Mouse (Mus musculus) embryonic facial prominence, embryonic 10.5 days (tissue): ENCODE measurements around the gene Eef2k. TPM values are rescaled to one million over a fixed set of nuclear protein-coding genes. Genes with fewer than 3 reads are reported as not detected.

Experiments
- DNase-seq: peaks from one replicate; pipeline ENCODE4 v3.0.0-alpha.2; 2017; ENCODE audit warnings: low spot score
- H3K27ac ChIP-seq: fragments of 300-500 bp; sonication (generic); replicated peaks from 2 replicates; pipeline ENCODE4 v1.5.1; 2016; ENCODE audit warnings: mild to moderate bottlenecking
- H3K27me3 ChIP-seq: fragments of 300-500 bp; sonication (generic); replicated peaks from 2 replicates; pipeline ENCODE4 v1.6.1; 2016; ENCODE audit warnings: low read depth, mild to moderate bottlenecking; ENCODE audit not compliant: poor library complexity, severe bottlenecking
- H3K36me3 ChIP-seq: fragments of 300-500 bp; sonication (generic); replicated peaks from 2 replicates; pipeline ENCODE4 v1.6.1; 2016; ENCODE audit warnings: mild to moderate bottlenecking, moderate library complexity
- H3K4me1 ChIP-seq: fragments of 300-500 bp; sonication (generic); 2 replicates; pipeline ENCODE4 v1.6.1; 2016
- H3K4me3 ChIP-seq: fragments of 300-500 bp; sonication (generic); 2 replicates; pipeline ENCODE4 v1.5.1; 2016; ENCODE audit warnings: mild to moderate bottlenecking, moderate library complexity
- H3K9me3 ChIP-seq: fragments of 300-500 bp; sonication (generic); 2 replicates; pipeline ENCODE4 v1.6.1; 2016; ENCODE audit warnings: mild to moderate bottlenecking
- WGBS: fragments of 180-500 bp; shearing (Covaris S2); methylation state at CpG from one replicate; pipeline ENCODE4 v1.1.7; 2016; 5-methylcytosine and 5-hydroxymethylcytosine counted together
- polyA plus RNA-seq: library from polyadenylated mRNA; unstranded; fragments of >200 nt; fragmentation: Nextera tagmentation; extraction: Ambion mirVana; gene quantifications from 2 replicates; pipeline ENCODE4 v1.2.1, GENCODE M21; 2016

Gene Eef2k
- 33.8 and 34.5 TPM in 2 replicates for polyA plus RNA-seq

DNA sequence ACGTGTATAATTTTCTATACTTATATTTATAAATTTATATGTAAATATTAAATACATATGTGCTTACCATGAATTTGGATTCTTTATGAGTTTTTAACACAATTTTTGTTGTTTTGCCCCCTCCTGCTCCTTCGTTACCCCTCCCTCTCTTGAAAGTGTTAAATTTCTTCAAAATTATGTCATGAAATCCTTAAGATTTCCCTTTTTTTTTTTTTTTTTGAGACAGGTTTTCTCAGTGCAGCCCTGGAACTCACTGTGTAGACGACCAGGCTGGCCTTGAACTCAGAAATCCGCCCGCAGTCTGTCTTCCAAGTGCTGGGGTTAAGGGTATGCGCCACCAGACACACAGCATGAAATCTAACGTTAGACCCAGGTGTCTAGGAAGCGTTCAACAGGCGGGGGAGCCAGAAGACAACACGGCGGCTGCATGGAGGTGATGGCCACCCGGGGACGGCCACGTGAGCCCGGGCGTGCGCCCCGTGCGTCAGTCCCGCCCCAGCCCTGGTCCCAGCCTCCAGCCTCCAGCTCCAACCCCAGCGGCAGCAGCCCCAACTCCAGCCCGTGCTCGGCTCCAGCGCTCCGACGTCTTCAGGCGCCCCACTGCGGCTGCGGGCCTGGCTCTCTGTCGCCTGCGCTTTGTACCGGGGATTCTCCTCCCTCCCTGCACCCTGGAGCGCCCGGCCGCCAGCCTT is at the start of gene Eef2k:
TSS of gene Eef2k (plus strand) at position 487 of the 692 bp plus-strand sequence.
- H3K27me3 ChIP-seq: peaks cover 30% of the 10 kb centered on the region
- 3% methylated on average over 35 of the region's 35 CpGs for WGBS
- DNase-seq: peak; percentile 95
- peak within 1 kb of the TSS; percentile 90 for H3K4me3 ChIP-seq
- peaks cover 30% of the 10 kb centered on the region for H3K4me1 ChIP-seq
- H3K27ac ChIP-seq: peak within 1 kb of the TSS; percentile 92
- H3K9me3 ChIP-seq: no peaks in the 10 kb centered on the region
- peaks cover 10% of the 10 kb centered on the region for H3K36me3 ChIP-seq

DNA sequence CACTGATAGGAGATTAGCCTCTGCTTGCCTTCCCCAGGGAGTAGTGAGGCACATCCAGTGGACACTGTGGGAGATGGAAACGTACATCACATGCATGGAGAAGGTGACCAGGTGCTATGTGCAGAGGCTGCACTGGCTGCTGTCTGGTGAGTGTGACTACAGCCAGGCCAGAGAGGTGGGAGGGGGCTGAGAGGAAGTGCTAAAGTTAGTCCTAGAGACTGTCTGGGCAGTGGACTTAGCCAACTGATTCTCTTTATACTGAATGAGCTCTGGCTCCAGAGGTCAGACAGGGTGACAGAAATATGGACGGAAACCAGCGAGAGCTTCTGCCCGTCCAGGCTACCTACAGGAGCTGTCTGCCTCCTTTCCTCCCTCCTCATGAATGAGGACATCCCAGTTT is 47.1 kb upstream of the Eef2k start:
- no peak overlapping the region for H3K4me3 ChIP-seq
- H3K9me3 ChIP-seq: 0 out of 2 replicates have a peak, but pooled peaks cover 2% of the 10 kb centered on the region
- H3K27ac ChIP-seq: no peak overlapping the region
- WGBS: 78% methylated on average over 4 of the region's 4 CpGs
- H3K27me3 ChIP-seq: no peaks in the 10 kb centered on the region
- no peaks in the 10 kb centered on the region for H3K36me3 ChIP-seq
- no peak for DNase-seq
- H3K4me1 ChIP-seq: peaks cover 4% of the 10 kb centered on the region; the same call in 1 of the 2 replicates

DNA sequence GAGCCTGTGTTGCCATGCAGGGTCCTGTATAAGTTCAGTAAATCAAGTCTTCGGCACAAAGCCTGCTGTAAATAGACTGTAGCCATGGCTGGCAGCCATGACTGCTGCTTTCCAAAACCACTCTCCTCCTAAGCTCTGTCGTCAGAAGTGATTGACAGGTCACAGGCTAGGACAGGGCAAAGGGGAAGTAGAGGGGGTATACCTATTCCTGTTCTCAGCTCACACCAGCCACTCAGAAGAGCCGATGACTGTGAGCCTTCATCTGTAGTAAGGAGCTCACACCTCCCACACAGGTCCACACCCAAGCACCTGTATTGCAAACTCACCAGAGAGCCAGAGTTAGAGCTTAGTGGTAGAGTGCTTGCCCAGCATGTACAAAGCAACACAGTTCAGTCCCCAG is 46.3 kb upstream of the Eef2k start:
- Histone ChIP-seq H3K4me1 (peaks cover 4% of the 10 kb centered on the region; the same call in 1 of the 2 replicates), H3K27me3 (no peaks in the 10 kb centered on the region), H3K4me3 (no peak overlapping the region), H3K36me3 (no peaks in the 10 kb centered on the region), H3K27ac (no peak overlapping the region), H3K9me3 (0 out of 2 replicates have a peak, but pooled peaks cover 2% of the 10 kb centered on the region)
- DNase-seq: no peak
- WGBS: 75% methylated on average over 3 of the region's 3 CpGs

DNA sequence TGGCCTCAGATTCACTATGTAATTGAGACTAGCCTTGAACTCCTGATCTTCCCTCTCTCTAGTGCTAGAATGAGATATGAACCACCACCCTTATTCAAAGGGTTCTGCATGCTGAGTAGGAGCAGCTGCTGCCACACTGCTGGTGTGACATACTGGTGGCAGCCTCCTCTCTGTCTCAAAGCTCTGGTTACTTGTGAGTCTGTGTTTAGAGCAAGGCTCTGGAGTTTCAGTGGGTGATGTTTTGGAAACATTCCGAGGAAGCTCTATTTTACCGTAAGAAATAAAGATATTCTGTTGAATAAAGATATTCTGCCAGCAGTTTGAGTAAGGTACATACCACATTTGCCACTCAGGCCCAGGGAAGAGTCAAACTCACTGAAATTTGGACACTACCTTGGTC is 39.4 kb upstream of the Eef2k start:
- DNase-seq: no peak
- WGBS: 93% methylated on average over 2 of the region's 2 CpGs
- no peaks in the 10 kb centered on the region for H3K4me1 ChIP-seq

DNA sequence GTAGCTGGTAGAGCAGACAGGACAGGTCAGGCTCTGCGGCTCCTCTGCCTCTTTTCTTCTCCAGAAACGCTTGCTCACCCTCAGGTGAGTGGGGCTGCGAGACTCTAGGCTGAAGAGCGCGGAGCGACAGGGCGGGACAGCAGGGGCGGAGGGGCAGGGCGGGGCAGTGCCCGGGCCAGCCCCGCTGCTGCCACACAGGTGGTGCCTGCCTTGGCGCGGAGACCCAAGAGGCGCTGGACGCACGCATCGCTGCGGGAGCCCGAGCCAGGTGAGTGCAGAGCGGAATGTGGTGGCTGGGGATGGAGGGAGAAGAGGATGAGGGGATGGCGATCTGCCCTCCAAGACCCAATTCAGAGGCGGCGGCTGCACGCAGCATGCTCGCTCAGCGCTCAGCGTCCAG is 32.9 kb upstream of the Eef2k start:
- peak; percentile 30 for DNase-seq
- Histone ChIP-seq H3K9me3 (no peaks in the 10 kb centered on the region), H3K27me3 (peaks cover 42% of the 10 kb centered on the region), H3K4me1 (peaks cover 6% of the 10 kb centered on the region), H3K27ac (no peak overlapping the region), H3K36me3 (no peaks in the 10 kb centered on the region), H3K4me3 (peak overlapping the region; percentile 56)
- WGBS: 3% methylated on average over 27 of the region's 27 CpGs

More for the DNA sequence above, 39.4 kb upstream of the Eef2k start:
- Histone ChIP-seq H3K4me3 (no peak overlapping the region), H3K27me3 (peaks cover 5% of the 10 kb centered on the region), H3K27ac (no peak overlapping the region), H3K9me3 (0 out of 2 replicates have a peak, but pooled peaks cover 2% of the 10 kb centered on the region), H3K36me3 (no peaks in the 10 kb centered on the region)

DNA sequence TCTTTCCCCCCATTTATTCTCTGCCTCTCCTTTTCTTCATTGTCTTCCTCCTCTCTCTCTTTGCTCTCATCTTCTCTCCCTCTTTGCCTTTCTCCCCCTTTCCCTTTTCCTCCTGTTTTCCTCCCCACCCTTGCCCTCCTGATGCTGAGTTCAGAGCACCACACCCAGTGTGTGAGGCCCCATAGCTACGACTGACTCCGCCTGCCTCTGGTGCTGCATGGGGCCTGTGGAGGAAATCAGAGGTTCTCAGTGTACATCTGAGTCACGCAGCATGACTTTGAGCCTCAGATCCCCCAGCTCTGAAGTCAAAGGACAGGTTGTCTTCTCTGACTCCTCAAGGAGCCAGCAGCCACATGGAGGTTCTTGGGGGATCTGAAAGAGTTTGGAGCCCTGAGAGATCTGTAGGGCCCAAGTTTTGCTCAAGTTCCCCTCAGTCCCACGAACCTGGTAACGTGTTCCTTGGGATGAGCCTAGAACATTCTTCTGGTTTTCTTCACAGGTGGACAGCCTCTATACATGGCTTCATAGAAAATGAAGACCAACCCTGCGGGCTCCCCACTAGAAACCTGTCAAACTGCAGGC is 30.7 kb upstream of the Eef2k start, which contains the start of gene Gm5737:
TSS of gene Gm5737 (plus strand) at position 532 of the 582 bp plus-strand sequence.
- WGBS: 81% methylated on average over 6 of the region's 6 CpGs
- H3K36me3 ChIP-seq: no peaks in the 10 kb centered on the region
- peaks cover 42% of the 10 kb centered on the region for H3K27me3 ChIP-seq
- H3K27ac ChIP-seq: no peak within 1 kb of the TSS
- no peak within 1 kb of the TSS for H3K4me3 ChIP-seq
- H3K4me1 ChIP-seq: peaks cover 6% of the 10 kb centered on the region
- no peak for DNase-seq
- H3K9me3 ChIP-seq: no peaks in the 10 kb centered on the region

DNA sequence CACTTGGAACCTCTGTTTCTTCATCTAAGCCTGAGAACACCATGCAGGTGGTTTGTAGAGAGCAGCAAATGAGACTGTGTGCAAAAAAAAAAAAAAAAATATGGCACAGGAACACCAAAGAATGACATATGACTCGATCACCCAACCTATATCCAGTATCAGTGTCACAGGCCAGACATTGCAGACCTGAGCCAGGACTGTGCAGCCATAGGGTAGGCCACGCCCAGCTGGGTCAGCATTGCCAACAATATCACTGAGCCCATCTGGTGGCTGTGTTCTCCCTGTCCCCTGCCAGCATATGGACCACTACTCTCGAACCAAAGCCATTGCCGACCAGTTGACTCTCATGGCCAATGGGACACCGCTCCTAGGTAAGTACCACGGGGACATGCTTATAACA is 25.1 kb upstream of the Eef2k start:
- Histone ChIP-seq H3K36me3 (no peaks in the 10 kb centered on the region), H3K4me1 (no peaks in the 10 kb centered on the region), H3K27me3 (peaks cover 11% of the 10 kb centered on the region; the same call in 1 of the 2 replicates), H3K4me3 (no peak overlapping the region), H3K27ac (no peak overlapping the region), H3K9me3 (no peaks in the 10 kb centered on the region)
- 91% methylated on average over 6 of the region's 6 CpGs for WGBS
- no peak for DNase-seq

DNA sequence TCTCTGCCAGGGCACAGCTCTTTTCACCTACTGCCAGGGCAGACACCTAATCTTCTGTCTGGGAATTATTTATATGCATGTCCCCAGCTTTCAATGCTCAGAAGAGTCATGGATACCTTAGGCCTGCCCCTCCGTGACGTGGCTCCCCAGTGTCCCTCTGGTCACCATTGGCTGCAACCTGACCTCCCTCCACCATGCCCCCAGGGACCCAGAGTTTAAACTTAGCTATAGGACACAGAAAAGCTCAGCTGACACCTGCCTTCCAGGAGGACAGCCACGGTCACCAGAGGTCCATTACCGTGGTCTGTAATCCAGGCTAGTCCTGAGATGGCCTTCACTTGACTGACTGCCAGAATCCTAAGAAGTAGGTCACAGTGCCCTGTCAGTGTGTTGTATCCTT is 23.2 kb upstream of the Eef2k start:
- H3K4me3 ChIP-seq: no peak overlapping the region
- H3K27me3 ChIP-seq: peaks cover 12% of the 10 kb centered on the region; the same call in 1 of the 2 replicates
- H3K27ac ChIP-seq: no peak overlapping the region
- H3K36me3 ChIP-seq: no peaks in the 10 kb centered on the region
- WGBS: 84% methylated on average over 4 of the region's 4 CpGs
- H3K9me3 ChIP-seq: no peaks in the 10 kb centered on the region
- H3K4me1 ChIP-seq: no peaks in the 10 kb centered on the region
- no peak for DNase-seq

DNA sequence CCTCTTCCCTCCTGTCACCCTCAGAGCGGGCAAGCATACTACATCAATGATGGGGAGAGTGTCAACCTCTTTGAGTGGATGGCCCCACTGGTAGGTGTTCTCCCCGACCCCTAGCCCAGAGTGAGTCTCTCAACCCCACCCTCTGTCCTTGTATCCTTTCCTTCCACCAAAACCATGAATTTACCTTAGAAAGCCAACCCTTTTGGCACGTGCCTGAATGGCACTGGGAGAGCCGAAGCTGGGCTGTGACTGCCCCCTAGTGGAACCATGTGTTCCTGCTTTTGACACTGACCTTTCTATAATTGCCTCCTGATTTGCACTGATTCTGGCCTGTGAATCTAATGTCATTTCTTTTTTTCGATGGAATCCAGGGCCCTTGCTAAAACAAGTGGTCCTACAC is 19.4 kb upstream of the Eef2k start:
- WGBS: 25% methylated on average over 5 of the region's 5 CpGs

DNA sequence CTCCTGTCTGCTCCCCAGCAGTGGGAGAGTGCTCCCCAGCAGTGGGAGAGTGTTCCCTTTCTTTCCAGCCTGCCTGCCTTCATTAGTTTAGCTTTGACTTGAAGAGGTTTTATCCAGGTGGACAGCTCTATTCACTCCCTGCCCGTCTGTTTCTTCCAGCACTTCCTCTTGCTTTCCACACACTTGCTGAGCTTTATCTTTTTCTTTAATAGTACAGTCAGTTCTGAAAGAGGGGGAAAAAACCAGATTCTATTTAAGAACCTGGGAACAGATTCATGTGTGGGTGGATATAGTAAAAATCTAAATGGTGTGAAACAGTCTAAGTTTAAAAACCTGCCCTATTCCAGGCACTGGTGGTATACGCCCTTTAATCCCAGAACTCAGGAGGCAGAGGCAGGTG is 17.5 kb upstream of the Eef2k start:
- Histone ChIP-seq H3K9me3 (no peaks in the 10 kb centered on the region), H3K4me3 (no peak overlapping the region), H3K36me3 (no peaks in the 10 kb centered on the region), H3K27ac (no peak overlapping the region), H3K4me1 (peaks cover 4% of the 10 kb centered on the region), H3K27me3 (peaks cover 32% of the 10 kb centered on the region)
- WGBS: 69% methylated on average over 2 of the region's 2 CpGs
- DNase-seq: no peak

More for the DNA sequence above, 19.4 kb upstream of the Eef2k start:
- Histone ChIP-seq H3K27ac (no peak overlapping the region), H3K4me1 (no peaks in the 10 kb centered on the region), H3K27me3 (peaks cover 16% of the 10 kb centered on the region), H3K4me3 (no peak overlapping the region), H3K9me3 (no peaks in the 10 kb centered on the region), H3K36me3 (no peaks in the 10 kb centered on the region)
- DNase-seq: peak; percentile 75

DNA sequence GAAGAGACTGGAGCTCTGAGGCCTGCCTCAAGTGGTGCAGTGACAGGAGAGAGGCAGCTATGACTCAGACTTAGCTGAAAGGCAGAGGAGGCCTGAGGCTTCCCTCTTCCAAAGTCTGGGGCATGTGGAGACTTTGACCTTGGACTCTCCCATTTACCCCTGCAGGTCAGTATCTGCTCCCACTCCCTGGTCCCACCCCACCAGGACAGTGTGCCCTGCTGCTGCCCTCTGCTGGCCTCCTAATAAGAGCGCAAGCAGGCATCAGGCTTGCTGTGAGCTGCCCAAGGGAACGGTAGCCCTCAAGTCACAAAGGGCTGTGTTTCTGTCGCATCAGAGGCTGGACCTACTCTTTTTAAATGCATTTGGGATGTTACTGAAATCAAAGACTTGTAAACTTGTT is 16.2 kb upstream of the Eef2k start:
- Histone ChIP-seq H3K4me1 (peaks cover 17% of the 10 kb centered on the region), H3K9me3 (no peaks in the 10 kb centered on the region), H3K27ac (no peak overlapping the region), H3K4me3 (no peak overlapping the region), H3K36me3 (no peaks in the 10 kb centered on the region), H3K27me3 (peaks cover 44% of the 10 kb centered on the region)
- DNase-seq: peak; percentile 63
- 19% methylated on average over 3 of the region's 3 CpGs for WGBS

DNA sequence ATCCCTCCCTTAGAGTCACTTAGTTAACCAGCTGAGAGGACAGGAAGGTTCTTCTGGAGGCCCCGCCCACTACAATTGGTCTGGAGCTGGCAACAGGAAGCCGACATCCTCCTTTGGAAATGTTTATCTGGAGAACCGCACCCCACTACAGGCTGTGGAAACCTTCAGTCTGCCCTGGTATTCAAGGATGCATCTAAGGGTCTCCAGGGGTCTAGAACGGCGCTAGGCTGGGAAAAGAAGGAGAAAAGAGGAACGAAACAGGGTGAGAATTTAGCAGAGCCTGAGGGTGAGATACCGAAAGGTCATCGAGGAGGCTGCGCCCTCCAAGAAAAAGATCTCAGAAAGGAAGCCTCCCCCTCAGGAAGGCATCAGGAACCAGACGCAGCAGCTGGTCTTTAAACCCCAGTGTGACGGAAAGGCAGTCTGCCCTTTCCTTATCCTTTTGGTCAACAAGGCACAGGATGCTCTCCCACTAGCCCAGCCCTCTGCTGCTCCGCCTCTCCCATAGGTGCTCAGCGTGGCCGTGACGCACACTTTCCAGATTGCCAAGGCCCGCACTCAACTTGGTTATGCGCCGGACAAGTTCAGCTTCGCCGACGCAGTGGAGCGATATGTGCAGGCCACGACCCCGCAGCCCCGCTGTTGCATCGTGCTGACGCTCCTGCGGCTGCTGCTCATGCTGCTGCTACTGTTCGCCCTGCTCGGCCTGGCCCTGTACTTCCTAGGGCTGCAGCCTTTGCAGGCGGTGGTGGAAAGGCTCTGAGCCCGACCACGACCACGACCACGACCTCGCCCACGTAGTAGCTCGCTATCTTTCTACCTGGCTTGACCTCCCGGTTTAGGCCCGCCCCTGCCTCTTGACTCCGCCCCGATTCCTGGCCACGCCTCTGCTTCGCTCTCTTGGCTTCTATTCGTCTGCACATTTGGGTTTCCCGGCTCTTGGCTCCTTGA is 11.9 kb upstream of the Eef2k start:
- Histone ChIP-seq H3K9me3 (no peaks in the 10 kb centered on the region), H3K36me3 (no peaks in the 10 kb centered on the region), H3K4me3 (peak overlapping the region; percentile 74), H3K4me1 (peaks cover 25% of the 10 kb centered on the region), H3K27me3 (peaks cover 60% of the 10 kb centered on the region), H3K27ac (peak overlapping the region; percentile 82)
- DNase-seq: peak; percentile 74
- WGBS: 1% methylated on average over 46 of the region's 46 CpGs
